Mouse (Mus musculus) ES-Bruce4 (cell line): ENCODE measurements at regions not wholly inside any gene's neighbourhood (a gene's known extent, or its start where the extent isn't known, plus 50 kb on each side); places are given as distances from the start of the nearest gene placed in this dataset.

Experiments
- H3K27ac ChIP-seq: 2 replicates; pipeline ENCODE4 v1.5.1; 2012; ENCODE audit warnings: low read length, inconsistent platforms; ENCODE audit not compliant: insufficient read depth
- H3K27me3 ChIP-seq: 2 replicates; pipeline ENCODE4 v1.6.1; 2012; ENCODE audit warnings: mild to moderate bottlenecking, low read length, inconsistent platforms; ENCODE audit not compliant: control insufficient read depth, poor library complexity, insufficient read depth, severe bottlenecking
- H3K36me3 ChIP-seq: 2 replicates; pipeline ENCODE4 v1.6.1; 2012; ENCODE audit warnings: inconsistent platforms, mild to moderate bottlenecking, low read length, moderate library complexity; ENCODE audit not compliant: control insufficient read depth, poor library complexity, insufficient read depth, severe bottlenecking
- H3K4me1 ChIP-seq: one replicate; pipeline ENCODE4 v1.8.1; 2011; ENCODE audit warnings: low read length; ENCODE audit not compliant: control insufficient read depth, insufficient read depth
- H3K4me3 ChIP-seq: 2 replicates; pipeline ENCODE4 v1.5.1; 2011; ENCODE audit warnings: low read depth, mild to moderate bottlenecking, low read length
- H3K9ac ChIP-seq: 2 replicates; pipeline ENCODE4 v1.6.1; 2012; ENCODE audit warnings: low read depth, mild to moderate bottlenecking, inconsistent platforms; ENCODE audit not compliant: poor library complexity, severe bottlenecking
- H3K9me3 ChIP-seq: replicated peaks from 2 replicates; pipeline ENCODE4 v1.6.1; 2012; ENCODE audit warnings: mild to moderate bottlenecking, low read length, inconsistent platforms; ENCODE audit not compliant: control insufficient read depth, poor library complexity, insufficient read depth, severe bottlenecking
- CTCF ChIP-seq: IDR thresholded peaks from one replicate; pipeline ENCODE4 v1.8.1; 2011; ENCODE audit warnings: low read depth, low read length
- EP300 ChIP-seq: IDR thresholded peaks from 2 replicates; pipeline ENCODE4 v1.6.1; 2011; ENCODE audit warnings: low read depth, low read length; ENCODE audit not compliant: insufficient read depth
- POLR2A ChIP-seq: IDR thresholded peaks from one replicate; pipeline ENCODE4 v1.8.1; 2011; ENCODE audit warnings: low read length; ENCODE audit not compliant: insufficient read depth

GRCm38 (mm10) chr7:113110867-113111508 lies 96.3 kb upstream of the Arntl start:
- H3K36me3 ChIP-seq: no peaks in the 10 kb centered on the region
- no peaks in the 10 kb centered on the region for H3K27me3 ChIP-seq
- H3K4me3 ChIP-seq: no peak overlapping the region
- H3K27ac ChIP-seq: no peak overlapping the region
- peaks cover 2% of the 10 kb centered on the region for H3K4me1 ChIP-seq
- H3K9ac ChIP-seq: no peak overlapping the region
- TF ChIP-seq EP300 (no peak), POLR2A (no peak), CTCF (no peak)
- no peaks in the 10 kb centered on the region for H3K9me3 ChIP-seq

GRCm38 (mm10) chr7:113113266-113113893 lies 93.9 kb upstream of the Arntl start:
- peaks cover 2% of the 10 kb centered on the region for H3K4me1 ChIP-seq
- H3K4me3 ChIP-seq: no peak overlapping the region
- H3K27ac ChIP-seq: no peak overlapping the region
- H3K9ac ChIP-seq: no peak overlapping the region
- H3K36me3 ChIP-seq: no peaks in the 10 kb centered on the region
- H3K9me3 ChIP-seq: no peaks in the 10 kb centered on the region
- TF ChIP-seq POLR2A (no peak), EP300 (no peak)
- H3K27me3 ChIP-seq: no peaks in the 10 kb centered on the region

- no peak overlapping the region for H3K27ac ChIP-seq
- no peaks in the 10 kb centered on the region for H3K4me1 ChIP-seq
- H3K36me3 ChIP-seq: no peaks in the 10 kb centered on the region
- TF ChIP-seq EP300: no peak
- H3K4me3 ChIP-seq: no peak overlapping the region
- no peaks in the 10 kb centered on the region for H3K27me3 ChIP-seq
- H3K9ac ChIP-seq: no peak overlapping the region
- no peaks in the 10 kb centered on the region for H3K9me3 ChIP-seq
These were observed 89.7 kb upstream of the Arntl start for GRCm38 (mm10) chr7:113117599-113117998.

GRCm38 (mm10) chr7:113121911-113122319 lies 85.3 kb upstream of the Arntl start:
- no peaks in the 10 kb centered on the region for H3K4me1 ChIP-seq
- H3K9me3 ChIP-seq: peaks cover 2% of the 10 kb centered on the region; the same call in 1 of the 2 replicates
- TF ChIP-seq CTCF (no peak), POLR2A (no peak), EP300 (no peak)
- H3K27ac ChIP-seq: no peak overlapping the region
- no peak overlapping the region for H3K9ac ChIP-seq
- H3K4me3 ChIP-seq: no peak overlapping the region
- no peaks in the 10 kb centered on the region for H3K27me3 ChIP-seq
- H3K36me3 ChIP-seq: no peaks in the 10 kb centered on the region

- Histone ChIP-seq H3K4me3 (no peak overlapping the region), H3K4me1 (no peaks in the 10 kb centered on the region), H3K9ac (no peak overlapping the region), H3K9me3 (peaks cover 2% of the 10 kb centered on the region; the same call in 1 of the 2 replicates), H3K27ac (no peak overlapping the region), H3K36me3 (no peaks in the 10 kb centered on the region), H3K27me3 (no peaks in the 10 kb centered on the region)
- TF ChIP-seq EP300 (no peak), CTCF (no peak), POLR2A (no peak)
These were observed 81.3 kb upstream of the Arntl start for GRCm38 (mm10) chr7:113126010-113126409.

- TF ChIP-seq POLR2A: no peak
- no peak for TF ChIP-seq EP300
- TF ChIP-seq CTCF: no peak
- H3K9ac ChIP-seq: no peak overlapping the region
- H3K9me3 ChIP-seq: no peaks in the 10 kb centered on the region
- no peaks in the 10 kb centered on the region for H3K27me3 ChIP-seq
- H3K27ac ChIP-seq: no peak overlapping the region
- H3K36me3 ChIP-seq: no peaks in the 10 kb centered on the region
- H3K4me3 ChIP-seq: no peak overlapping the region
- H3K4me1 ChIP-seq: no peaks in the 10 kb centered on the region
These were observed 76.7 kb upstream of the Arntl start for GRCm38 (mm10) chr7:113130552-113130951.
